Mouse (Mus musculus) regulatory T cell (primary cell): Measurements from ENCODE around the gene Pofut2.

Experiments
- in situ Hi-C: fragments of 300-600 bp; cut with MboI, MseI; formaldehyde crosslinking; loops from one replicate; pipeline ENCODE4 v1.15.1; 2025; ENCODE audit warnings: high pct_unique_total_duplicates

Pofut2 gene

GRCm38 (mm10) chr10:77260166-77260875 lies 1.3 kb downstream of the Pofut2 start:
- in situ Hi-C loops: no loop called here

DNA sequence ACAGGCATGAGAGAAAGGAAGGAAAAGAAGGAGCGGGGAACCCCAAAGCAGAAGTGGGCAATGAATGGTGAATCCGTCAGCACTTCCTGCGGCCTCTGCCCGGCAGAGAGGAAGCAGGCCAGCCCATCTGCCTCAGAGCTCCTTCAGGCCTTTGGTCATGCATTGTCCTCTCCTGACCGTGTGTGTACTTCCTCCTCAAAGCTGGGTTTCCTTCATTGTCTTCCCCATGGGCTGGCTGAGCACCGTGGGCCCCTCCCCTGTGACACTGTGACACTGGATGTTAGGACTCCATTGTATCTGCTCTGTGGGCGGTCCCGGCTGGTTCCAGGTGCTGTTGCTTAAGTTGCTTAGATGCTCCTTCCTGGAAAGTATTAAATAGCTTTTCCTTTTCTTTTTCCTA lies 7.3 kb downstream of the Pofut2 start:
- in situ Hi-C loops: no loop called here

DNA sequence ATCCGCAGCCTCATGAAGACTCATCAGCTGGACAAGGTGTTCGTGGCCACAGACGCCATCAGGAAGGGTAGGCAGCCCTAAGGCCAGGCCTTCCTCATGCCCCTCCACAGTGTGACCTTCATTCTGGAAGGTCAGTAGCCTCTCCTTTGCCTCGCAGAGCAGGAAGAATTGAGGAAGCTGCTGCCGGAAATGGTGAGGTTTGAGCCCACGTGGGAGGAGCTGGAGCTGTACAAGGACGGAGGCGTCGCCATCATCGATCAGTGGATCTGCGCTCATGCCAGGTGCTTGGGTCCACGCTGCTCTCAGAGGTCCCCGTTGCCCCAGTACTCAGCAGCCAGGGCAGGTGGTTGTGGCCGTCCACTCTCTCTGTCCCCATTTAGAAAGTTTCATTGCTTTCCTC lies 8.0 kb downstream of the Pofut2 start:
- in situ Hi-C loops: no loop called here

- in situ Hi-C loops: no loop called here
Observed at GRCm38 (mm10) chr10:77269129-77269528, 10.1 kb downstream of the Pofut2 start.

DNA sequence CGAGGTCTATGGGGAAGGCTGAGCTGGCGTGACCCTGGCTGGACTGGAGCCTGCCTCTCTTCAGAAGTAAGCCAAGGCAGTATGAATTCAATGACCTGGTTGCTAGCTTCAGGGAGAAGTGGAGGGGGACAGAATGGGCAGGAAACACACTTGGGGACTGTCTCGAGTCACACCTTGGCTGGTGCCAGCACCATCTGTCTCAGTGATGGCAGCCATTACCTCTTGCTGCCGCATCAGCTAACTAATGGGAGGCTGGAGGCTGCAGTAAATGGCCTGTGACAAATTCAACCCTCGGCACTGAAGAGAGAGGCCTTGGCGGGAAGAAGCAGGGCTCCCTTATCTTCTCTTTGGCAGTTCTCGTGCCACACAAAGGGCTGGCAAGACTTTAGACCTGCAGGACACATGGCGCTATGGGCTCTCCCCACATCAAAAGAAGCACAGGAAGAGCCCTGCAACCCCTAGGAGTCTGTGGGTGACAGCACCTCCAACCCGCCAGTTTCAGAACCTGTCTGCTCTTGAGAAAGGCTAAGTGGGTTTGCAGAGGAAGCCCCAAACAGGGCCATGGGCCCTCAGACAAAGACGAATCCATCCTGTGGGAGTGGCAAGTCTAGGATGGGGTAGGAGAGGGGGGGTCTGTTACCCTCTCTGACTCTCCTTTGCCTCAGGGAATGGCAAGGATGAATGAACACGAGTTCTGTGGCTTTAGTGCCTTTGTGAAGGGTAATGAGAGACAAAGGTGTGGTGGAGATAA lies 14.1 kb downstream of the Pofut2 start:
- in situ Hi-C loops: no loop called here

DNA sequence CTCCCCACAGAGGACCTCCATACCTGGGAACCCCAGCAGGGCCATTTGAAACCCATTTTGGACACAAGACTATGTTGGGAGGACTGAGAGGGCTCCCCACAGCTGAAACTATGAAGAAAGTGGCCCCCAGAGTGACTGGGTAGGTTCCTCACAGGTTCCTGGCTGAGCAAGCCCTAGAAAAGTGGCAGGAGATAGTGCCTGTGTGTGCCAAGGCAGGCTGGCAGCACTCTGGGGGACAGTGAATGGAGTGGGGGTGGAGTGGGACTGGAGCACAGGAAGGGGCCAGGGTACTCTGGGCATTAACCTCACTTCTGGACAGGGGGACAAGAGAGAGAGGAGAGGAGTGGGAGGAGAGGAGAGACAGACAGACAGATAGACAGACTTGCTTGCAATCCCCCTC lies 14.8 kb downstream of the Pofut2 start:
- in situ Hi-C loops: no loop called here

GRCm38 (mm10) chr10:77282085-77282484 lies 23.1 kb downstream of the Pofut2 start:
- in situ Hi-C loops: loop anchor here (5.0 kb wide), 2 partner anchors 75 to 230 kb away; no protein-coding TSS in a partner anchor

DNA sequence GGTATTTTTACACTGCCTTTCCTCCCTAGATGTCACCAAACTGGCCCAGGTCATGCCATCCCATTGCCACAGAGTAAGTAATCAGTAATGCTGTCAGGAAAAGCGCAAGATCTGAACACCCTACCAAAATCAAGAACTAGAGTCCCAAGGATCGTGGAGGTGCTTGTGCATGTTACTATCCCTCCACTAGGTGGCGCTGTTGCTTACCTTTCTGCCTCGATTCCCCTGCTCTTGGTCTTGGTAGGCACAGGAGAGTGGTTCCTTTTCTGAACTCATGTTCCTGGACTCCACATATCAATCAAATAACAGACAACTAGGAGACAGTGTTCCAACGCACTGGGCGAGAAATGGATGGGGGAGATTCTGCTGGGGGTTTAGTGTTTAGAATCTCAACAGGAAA lies 23.8 kb downstream of the Pofut2 start:
- in situ Hi-C loops: loop anchor here (5.0 kb wide), 2 partner anchors 74 to 229 kb away; no protein-coding TSS in a partner anchor

DNA sequence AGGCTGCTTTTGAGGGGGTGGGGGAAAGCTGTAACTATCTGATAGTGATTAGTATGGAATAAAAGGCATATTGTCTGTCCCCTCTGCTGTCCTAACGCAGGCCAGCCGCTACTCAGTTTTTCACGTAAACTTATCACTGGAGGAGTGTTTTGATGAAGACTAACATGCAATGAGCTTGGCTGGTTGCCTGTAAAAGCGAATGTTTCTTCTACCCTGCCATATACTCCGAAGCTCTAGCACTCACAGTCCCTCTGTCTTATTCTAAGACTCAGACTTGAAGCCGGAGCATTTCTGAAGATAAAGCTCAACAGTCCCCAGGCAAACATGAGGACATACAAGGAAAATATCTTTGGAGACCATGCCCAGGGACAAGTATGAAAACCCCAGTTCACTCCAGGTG lies 25.8 kb downstream of the Pofut2 start:
- in situ Hi-C loops: loop anchor here (5.0 kb wide), 2 partner anchors 72 to 227 kb away; no protein-coding TSS in a partner anchor

DNA sequence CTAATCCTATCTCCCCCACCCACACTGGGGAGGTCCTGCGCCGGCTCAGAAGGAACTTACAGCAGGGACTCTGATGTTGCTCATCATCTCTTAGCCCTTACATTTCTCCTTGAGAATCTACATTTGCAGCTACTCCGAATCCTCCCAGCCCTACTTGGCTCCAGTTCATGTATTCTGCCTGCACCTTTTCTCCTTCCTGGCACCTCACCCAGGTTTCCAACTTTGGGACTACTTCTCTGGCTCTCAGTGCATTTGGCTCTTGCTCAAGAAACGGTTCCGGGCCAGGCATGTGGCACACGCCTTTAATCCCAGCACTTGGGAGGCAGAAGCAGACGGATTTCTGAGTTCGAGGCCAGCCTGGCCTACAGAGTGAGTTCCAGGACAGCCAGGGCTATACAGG lies 28.6 kb downstream of the Pofut2 start:
- in situ Hi-C loops: no loop called here

DNA sequence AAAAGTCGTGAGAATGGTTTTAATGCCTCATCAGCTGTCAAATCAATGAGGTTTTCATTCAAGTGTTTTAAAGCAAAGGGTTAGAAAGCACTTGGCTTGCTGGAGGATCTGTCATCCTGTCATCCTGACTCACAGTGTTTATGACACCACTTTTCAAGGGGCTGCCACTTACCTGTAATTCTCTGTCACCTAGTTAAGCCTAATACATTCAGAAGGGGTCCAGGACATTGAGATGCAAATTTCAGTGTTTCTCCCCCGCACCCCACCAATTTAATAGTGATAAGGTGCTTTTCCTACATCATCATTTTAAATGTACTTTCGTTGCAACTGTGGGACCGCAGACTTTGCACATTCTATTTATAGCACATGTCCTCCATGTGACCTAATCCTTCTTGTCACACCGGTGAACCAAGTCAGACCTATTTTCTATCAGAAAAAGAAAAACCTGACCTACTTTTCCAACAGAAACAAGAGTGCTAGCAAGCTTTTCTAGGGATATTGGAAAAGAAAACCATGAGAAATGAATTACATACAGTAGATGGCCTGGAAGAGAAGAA lies 29.7 kb downstream of the Pofut2 start:
- in situ Hi-C loops: no loop called here

DNA sequence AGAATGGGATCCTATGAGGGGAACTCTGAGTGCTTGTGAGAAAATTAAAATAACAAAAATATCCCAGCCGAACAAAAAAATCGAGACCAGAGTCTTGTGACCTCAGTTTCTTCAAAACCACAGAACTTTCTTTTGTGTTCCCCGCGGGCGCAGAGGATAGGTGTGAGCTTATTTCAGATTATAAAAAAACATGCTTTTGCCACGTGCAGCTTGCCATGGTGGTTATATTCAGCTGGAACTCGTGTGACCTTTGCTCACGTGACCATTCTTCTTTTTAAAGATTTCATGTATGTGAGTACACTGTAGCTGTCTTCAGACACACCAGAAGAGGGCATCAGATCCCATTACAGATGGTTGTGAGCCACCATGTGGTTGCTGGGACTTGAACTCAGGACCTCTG lies 30.5 kb downstream of the Pofut2 start:
- in situ Hi-C loops: no loop called here

- in situ Hi-C loops: no loop called here
Observed at GRCm38 (mm10) chr10:77290624-77291366, 31.8 kb downstream of the Pofut2 start.

DNA sequence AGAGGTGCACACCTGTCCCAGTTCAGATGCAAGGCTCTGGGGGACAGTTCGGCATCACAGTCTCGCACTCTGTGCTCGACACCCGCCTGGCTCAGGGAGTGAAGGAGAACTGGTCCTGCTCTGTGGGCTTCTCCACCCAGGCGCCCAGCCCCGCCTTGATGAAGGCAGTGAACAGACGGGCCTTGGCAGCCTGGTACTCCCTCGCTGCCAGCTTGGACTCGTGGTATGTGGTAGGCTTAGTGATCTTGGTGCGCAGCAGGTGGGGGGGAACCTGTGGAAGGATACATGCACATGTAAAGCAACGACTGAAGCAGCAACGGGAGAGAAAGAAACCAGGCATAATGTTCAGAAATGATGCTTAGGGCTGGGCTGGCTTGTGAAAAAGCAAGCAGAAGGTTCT lies 35.7 kb downstream of the Pofut2 start:
- in situ Hi-C loops: no loop called here

DNA sequence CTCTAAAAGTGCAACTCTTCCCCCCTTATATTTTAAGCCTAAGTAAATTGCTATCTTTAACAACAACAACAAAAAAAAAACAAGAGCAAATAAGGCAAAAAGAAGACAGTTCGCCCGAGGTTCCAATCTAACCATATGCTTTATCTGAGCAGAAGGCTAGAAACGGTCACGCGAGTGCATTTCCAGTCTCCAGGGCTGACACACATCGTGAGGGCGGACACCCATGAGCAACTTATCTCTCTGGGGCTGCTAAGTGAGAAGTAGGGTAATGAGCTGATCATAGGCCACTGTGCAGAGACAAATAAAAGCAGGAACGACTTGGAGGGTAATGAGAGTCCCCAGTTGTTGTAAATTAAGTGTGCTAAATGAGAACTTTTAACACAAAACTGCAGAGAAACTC lies 39.6 kb downstream of the Pofut2 start:
- in situ Hi-C loops: no loop called here

DNA sequence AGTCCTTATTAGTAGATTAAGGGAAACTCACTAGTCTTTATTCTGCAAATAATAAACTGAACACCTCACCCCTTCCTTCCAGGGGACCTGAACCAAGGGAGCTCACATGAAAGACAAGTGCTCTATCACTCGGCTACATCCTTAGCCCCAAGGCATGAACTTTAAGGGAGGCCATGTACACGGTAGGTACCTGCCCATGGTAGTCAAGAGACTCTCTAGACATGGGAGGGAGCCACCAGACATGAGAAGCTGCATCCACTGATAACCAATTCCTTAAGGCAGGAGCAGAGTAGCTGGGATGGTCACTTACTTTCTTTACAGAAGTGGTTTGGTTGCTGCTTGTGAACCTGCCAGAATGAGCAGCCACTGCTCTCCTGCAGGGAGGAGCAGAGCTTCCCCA lies 40.2 kb downstream of the Pofut2 start:
- in situ Hi-C loops: no loop called here

- in situ Hi-C loops: no loop called here
Observed at GRCm38 (mm10) chr10:77300237-77300933, 41.4 kb downstream of the Pofut2 start.

GRCm38 (mm10) chr10:77300934-77301297 lies 41.9 kb downstream of the Pofut2 start:
- in situ Hi-C loops: no loop called here

DNA sequence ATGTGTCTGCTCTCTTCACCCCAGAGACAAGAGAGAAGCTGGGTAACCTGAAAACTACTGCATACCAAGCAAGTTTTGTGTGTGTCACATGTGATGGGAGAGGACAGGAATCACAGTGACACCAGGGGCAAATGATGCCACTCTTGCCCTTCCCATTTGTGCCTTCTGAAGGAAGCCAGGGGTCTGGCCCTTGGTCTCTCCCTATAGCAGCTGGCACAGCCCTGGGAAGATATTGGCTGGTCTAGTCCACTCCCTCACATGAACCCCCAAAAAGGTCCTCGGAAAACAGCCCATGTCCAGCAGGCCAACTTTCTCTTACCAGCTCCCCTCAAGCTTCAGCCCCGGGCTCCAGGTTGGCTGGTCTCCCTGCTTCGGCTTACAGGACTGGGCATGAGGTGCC lies 45.3 kb downstream of the Pofut2 start:
- in situ Hi-C loops: no loop called here

GRCm38 (mm10) chr10:77304840-77305533 lies 46.0 kb downstream of the Pofut2 start:
- in situ Hi-C loops: no loop called here

- in situ Hi-C loops: no loop called here
Observed at GRCm38 (mm10) chr10:77305766-77306165, 46.7 kb downstream of the Pofut2 start.
